Mouse (Mus musculus): Measurements from ENCODE around the gene Rad52. TPM values are rescaled to one million over a fixed set of nuclear protein-coding genes. Genes with fewer than 3 reads are reported as not detected.

Rad52 gene
- total RNA-seq, 1 experiment, result 21.9 TPM

DNA sequence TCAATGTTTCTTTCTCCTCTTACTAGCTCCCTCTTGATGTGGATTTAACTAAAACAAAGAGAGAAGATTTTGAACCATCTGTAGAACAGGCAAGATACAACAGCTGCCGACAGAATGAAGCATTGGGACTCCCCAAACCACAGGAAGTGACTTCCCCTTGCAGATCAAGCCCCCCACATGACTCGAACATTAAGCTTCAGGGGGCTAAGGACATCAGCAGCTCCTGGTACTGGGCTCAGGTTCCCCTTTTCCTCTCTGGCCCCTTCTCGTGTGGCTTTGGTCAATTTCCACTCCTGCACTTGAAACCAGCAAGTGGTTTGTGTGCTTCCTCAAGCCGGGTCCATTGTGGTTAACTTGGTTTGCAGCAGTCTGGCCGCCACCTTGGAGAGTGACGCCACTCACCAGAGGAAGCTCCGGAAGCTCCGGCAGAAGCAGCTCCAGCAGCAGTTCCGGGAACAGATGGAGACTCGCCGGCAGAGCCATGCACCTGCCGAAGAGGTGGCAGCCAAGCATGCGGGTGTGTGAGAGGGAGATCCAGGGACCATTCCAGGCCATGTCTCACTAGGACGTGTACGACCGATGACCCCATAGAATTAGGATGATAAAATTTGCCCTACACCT is 16.2 kb downstream of the Rad52 start:
- no peaks in the 10 kb centered on the region for H3K9me3 ChIP-seq (ENCODE audit: control insufficient read depth, insufficient read depth, low read depth, low read length)
- H3K4me1 ChIP-seq (ENCODE audit: control insufficient read depth in 2 of 2, insufficient read depth in 2 of 2, low read length in 2 of 2, poor library complexity in 1 of 2), result no peaks in the 10 kb centered on the region
- no peak overlapping the region for H3K4me3 ChIP-seq (ENCODE audit: insufficient read depth in 1 of 2, low read depth in 1 of 2, low read length in 2 of 2, poor library complexity in 1 of 2, severe bottlenecking in 1 of 2)
- peaks cover 34% of the 10 kb centered on the region for H3K36me3 ChIP-seq (ENCODE audit: control insufficient read depth, insufficient read depth, low read length, poor library complexity, severe bottlenecking)
- DNase-seq (ENCODE audit: low read depth, low spot score), result no peak
- no peak overlapping the region for H3K9ac ChIP-seq (ENCODE audit: insufficient read depth, low read depth, low read length, poor library complexity, severe bottlenecking)
- TF ChIP-seq MAFK (IDR thresholded peaks at IDR 0.05; ENCODE audit: insufficient read depth, low read depth, low read length) (no peak), HCFC1 (IDR thresholded peaks at IDR 0.05; ENCODE audit: borderline replicate concordance, insufficient read depth, low read length) (no peak), CHD2 (IDR thresholded peaks at IDR 0.05; ENCODE audit: low read depth, low read length) (no peak), ZC3H11A (IDR thresholded peaks at IDR 0.05; ENCODE audit: borderline replicate concordance, low read depth, low read length) (no peak), ZNF384 (IDR thresholded peaks at IDR 0.05; ENCODE audit: low read depth, low read length) (no peak)
- in situ Hi-C loops (cut with MboI; ENCODE audit: low sequenced_read_pairs in 2 of 2, unreplicated experiment in 2 of 2), result loop anchor here (25.0 kb wide), 1 partner anchor 431 kb away; the partner anchor contains the start of gene Fbxl14 (in 2 of the 2)
- H3K27ac ChIP-seq (ENCODE audit: insufficient read depth, low read depth, low read length, poor library complexity, severe bottlenecking), result no peak overlapping the region

DNA sequence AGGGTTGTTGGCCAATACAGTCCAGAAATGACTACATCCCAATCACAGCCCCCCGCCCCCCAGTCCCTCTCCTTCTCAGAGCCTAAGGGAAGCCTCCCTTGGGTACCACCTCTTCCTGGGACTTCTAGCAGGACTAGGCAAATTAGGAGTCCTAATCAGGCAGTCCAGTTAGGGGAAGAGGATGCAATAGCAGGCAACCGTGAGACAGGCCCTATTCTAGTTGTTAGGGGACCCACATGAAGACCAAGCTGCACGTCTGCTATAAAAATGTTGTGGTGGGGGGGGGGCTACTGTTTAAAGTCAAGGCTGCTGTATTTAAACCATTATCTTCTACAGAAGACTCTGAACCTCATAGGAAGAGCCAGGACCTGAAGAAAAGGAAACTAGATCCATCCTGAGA is 19.6 kb downstream of the Rad52 start:
- TF ChIP-seq ZNF384 (IDR thresholded peaks at IDR 0.05; ENCODE audit: low read depth, low read length) (no peak), CHD2 (IDR thresholded peaks at IDR 0.05; ENCODE audit: low read depth, low read length) (no peak), HCFC1 (IDR thresholded peaks at IDR 0.05; ENCODE audit: borderline replicate concordance, insufficient read depth, low read length) (no peak), ZC3H11A (IDR thresholded peaks at IDR 0.05; ENCODE audit: borderline replicate concordance, low read depth, low read length) (no peak), MAFK (IDR thresholded peaks at IDR 0.05; ENCODE audit: insufficient read depth, low read depth, low read length) (no peak)
- DNase-seq (ENCODE audit: low read depth, low spot score), result no peak
- H3K27ac ChIP-seq (ENCODE audit: insufficient read depth, low read depth, low read length, poor library complexity, severe bottlenecking), result no peak overlapping the region
- H3K36me3 ChIP-seq (ENCODE audit: control insufficient read depth, insufficient read depth, low read length, poor library complexity, severe bottlenecking), result peaks cover 29% of the 10 kb centered on the region
- no peaks in the 10 kb centered on the region for H3K9me3 ChIP-seq (ENCODE audit: control insufficient read depth, insufficient read depth, low read depth, low read length)
- no peak overlapping the region for H3K9ac ChIP-seq (ENCODE audit: insufficient read depth, low read depth, low read length, poor library complexity, severe bottlenecking)
- H3K4me1 ChIP-seq (ENCODE audit: control insufficient read depth in 2 of 2, insufficient read depth in 2 of 2, low read length in 2 of 2, poor library complexity in 1 of 2), result no peaks in the 10 kb centered on the region
- in situ Hi-C loops (cut with MboI; ENCODE audit: low sequenced_read_pairs in 2 of 2, unreplicated experiment in 2 of 2), result loop anchor here (25.0 kb wide), 1 partner anchor 435 kb away; the partner anchor contains the start of gene Fbxl14 (in 2 of the 2)
- H3K4me3 ChIP-seq (ENCODE audit: insufficient read depth in 1 of 2, low read depth in 1 of 2, low read length in 2 of 2, poor library complexity in 1 of 2, severe bottlenecking in 1 of 2), result no peak overlapping the region

DNA sequence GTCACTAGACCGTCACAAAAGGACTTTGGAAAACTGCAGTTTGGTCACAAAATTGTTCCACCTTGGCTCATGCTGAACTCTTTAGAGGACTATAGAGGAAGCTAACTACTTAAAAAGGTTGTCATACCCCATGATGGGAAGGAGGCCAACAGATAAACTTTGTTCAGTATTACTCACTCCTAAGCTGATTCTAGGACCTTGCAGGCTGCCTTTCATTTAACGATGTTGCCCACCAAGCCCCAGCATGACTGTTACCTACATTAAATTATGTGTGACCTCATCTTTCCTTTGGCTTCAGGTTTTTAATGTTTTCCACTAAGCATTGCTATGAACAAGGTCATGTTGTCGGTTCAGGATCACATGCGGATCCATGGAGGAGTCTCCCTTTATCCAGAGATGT is 20.0 kb downstream of the Rad52 start:
- Histone ChIP-seq H3K9ac (ENCODE audit: insufficient read depth, low read depth, low read length, poor library complexity, severe bottlenecking) (no peak overlapping the region), H3K36me3 (ENCODE audit: control insufficient read depth, insufficient read depth, low read length, poor library complexity, severe bottlenecking) (peaks cover 31% of the 10 kb centered on the region), H3K4me1 (ENCODE audit: control insufficient read depth in 2 of 2, insufficient read depth in 2 of 2, low read length in 2 of 2, poor library complexity in 1 of 2) (no peaks in the 10 kb centered on the region), H3K4me3 (ENCODE audit: insufficient read depth in 1 of 2, low read depth in 1 of 2, low read length in 2 of 2, poor library complexity in 1 of 2, severe bottlenecking in 1 of 2) (no peak overlapping the region), H3K27ac (ENCODE audit: insufficient read depth, low read depth, low read length, poor library complexity, severe bottlenecking) (no peak overlapping the region), H3K9me3 (ENCODE audit: control insufficient read depth, insufficient read depth, low read depth, low read length) (no peaks in the 10 kb centered on the region)
- no peak for TF ChIP-seq ZC3H11A (IDR thresholded peaks at IDR 0.05; ENCODE audit: borderline replicate concordance, low read depth, low read length)
- TF ChIP-seq CHD2 (IDR thresholded peaks at IDR 0.05; ENCODE audit: low read depth, low read length), result no peak
- no peak for TF ChIP-seq HCFC1 (IDR thresholded peaks at IDR 0.05; ENCODE audit: borderline replicate concordance, insufficient read depth, low read length)
- TF ChIP-seq MAFK (IDR thresholded peaks at IDR 0.05; ENCODE audit: insufficient read depth, low read depth, low read length), result no peak
- TF ChIP-seq ZNF384 (IDR thresholded peaks at IDR 0.05; ENCODE audit: low read depth, low read length), result no peak
- DNase-seq (ENCODE audit: low read depth, low spot score), result no peak
- in situ Hi-C loops (cut with MboI; ENCODE audit: low sequenced_read_pairs in 2 of 2, unreplicated experiment in 2 of 2), result loop anchor here (25.0 kb wide), 1 partner anchor 435 kb away; the partner anchor contains the start of gene Fbxl14 (in 2 of the 2)

DNA sequence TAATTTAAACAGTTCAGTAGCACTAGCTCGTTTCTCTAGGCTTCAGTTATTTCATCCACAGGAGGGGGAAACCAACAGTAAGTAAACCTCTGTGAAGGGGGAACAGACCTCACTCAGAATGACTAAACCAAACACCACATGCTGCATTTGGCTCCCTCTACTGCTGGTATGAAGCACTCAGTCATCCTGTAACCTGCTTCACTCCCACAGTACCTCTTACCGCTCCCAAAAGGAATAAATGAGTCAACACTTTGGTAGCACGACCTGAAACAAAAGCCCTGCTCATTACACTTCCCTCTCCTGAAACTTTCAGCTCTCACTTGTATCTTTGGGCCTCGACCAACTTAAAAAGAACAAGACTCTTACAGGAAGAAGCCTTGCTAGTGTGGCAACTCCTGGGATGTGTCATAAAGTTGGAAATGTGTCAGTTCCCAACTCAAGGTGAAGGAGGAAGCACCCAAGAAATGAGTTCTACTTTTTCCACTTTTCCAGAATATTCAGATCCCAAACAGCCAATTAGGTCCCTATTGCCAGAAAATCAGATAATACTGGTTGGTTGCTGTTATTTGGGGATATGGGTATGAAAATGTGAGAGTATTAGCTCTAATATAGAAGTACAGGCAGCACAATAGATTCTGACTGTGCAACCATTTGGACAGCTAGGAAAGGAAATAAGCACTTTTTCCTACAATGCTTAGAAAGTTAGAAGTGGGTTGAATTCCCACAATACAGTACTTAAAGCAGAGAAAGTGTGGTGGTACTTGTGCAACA is 21.9 kb downstream of the Rad52 start:
- Histone ChIP-seq H3K9me3 (ENCODE audit: control insufficient read depth, insufficient read depth, low read depth, low read length) (no peaks in the 10 kb centered on the region), H3K36me3 (ENCODE audit: control insufficient read depth, insufficient read depth, low read length, poor library complexity, severe bottlenecking) (peaks cover 36% of the 10 kb centered on the region), H3K9ac (ENCODE audit: insufficient read depth, low read depth, low read length, poor library complexity, severe bottlenecking) (no peak overlapping the region), H3K27ac (ENCODE audit: insufficient read depth, low read depth, low read length, poor library complexity, severe bottlenecking) (no peak overlapping the region), H3K4me3 (ENCODE audit: insufficient read depth in 1 of 2, low read depth in 1 of 2, low read length in 2 of 2, poor library complexity in 1 of 2, severe bottlenecking in 1 of 2) (no peak overlapping the region), H3K4me1 (ENCODE audit: control insufficient read depth in 2 of 2, insufficient read depth in 2 of 2, low read length in 2 of 2, poor library complexity in 1 of 2) (no peaks in the 10 kb centered on the region)
- in situ Hi-C loops (cut with MboI; ENCODE audit: low sequenced_read_pairs in 2 of 2, unreplicated experiment in 2 of 2), result loop anchor here (25.0 kb wide), 1 partner anchor 437 kb away; the partner anchor contains the start of gene Fbxl14 (in 2 of the 2)
- DNase-seq (ENCODE audit: low read depth, low spot score), result no peak
- no peak for TF ChIP-seq ZNF384 (IDR thresholded peaks at IDR 0.05; ENCODE audit: low read depth, low read length)
- TF ChIP-seq ZC3H11A (IDR thresholded peaks at IDR 0.05; ENCODE audit: borderline replicate concordance, low read depth, low read length), result no peak
- no peak for TF ChIP-seq MAFK (IDR thresholded peaks at IDR 0.05; ENCODE audit: insufficient read depth, low read depth, low read length)
- no peak for TF ChIP-seq CHD2 (IDR thresholded peaks at IDR 0.05; ENCODE audit: low read depth, low read length)
- no peak for TF ChIP-seq HCFC1 (IDR thresholded peaks at IDR 0.05; ENCODE audit: borderline replicate concordance, insufficient read depth, low read length)

Other genes starting within 250 kb of the Rad52 start
- gene Erc1, start 54.5 kb upstream of the Rad52 start, total RNA-seq (2012; rRNA removed), result 14.7 and 16.5 TPM in 2 replicates
- 109 and 165 TPM in 2 replicates for gene Wnk1, start 136.0 kb downstream of the Rad52 start, total RNA-seq (2012; rRNA removed)
- gene Ninj2, start 190.7 kb downstream of the Rad52 start, total RNA-seq (2012; rRNA removed), result 0.90 and 1.2 TPM in 2 replicates